Mouse (Mus musculus) liver, embryonic 11.5 days (tissue): ENCODE measurements around the gene Limch1. TPM values are rescaled to one million over a fixed set of nuclear protein-coding genes. Genes with fewer than 3 reads are reported as not detected.

Experiments used
- ATAC-seq: fragments of 200-750 bp; cut with Nextera tagmentation; replicated peaks from 2 replicates; pipeline ENCODE4 v1.8.0; 2017; ENCODE audit warnings: moderate number of reproducible peaks, mild to moderate bottlenecking, moderate TSS enrichment, moderate library complexity; ENCODE audit not compliant: low FRiP score
- DNase-seq: peaks from one replicate; pipeline ENCODE4 v3.0.0-alpha.2; 2017; ENCODE audit warnings: low spot score
- H3K27ac ChIP-seq: fragments of 300-500 bp; sonication (generic); 2 replicates; pipeline ENCODE4 v1.5.1; 2014; ENCODE audit warnings: mild to moderate bottlenecking, low read depth, low read length, control low read depth
- H3K27me3 ChIP-seq: fragments of 300-500 bp; sonication (generic); replicated peaks from 2 replicates; pipeline ENCODE4 v1.6.1; 2014; ENCODE audit warnings: low read length, mixed read lengths; ENCODE audit not compliant: control insufficient read depth, insufficient read depth
- H3K36me3 ChIP-seq: fragments of 300-500 bp; sonication (generic); 2 replicates; pipeline ENCODE4 v1.6.1; 2014; ENCODE audit warnings: mild to moderate bottlenecking, low read length, moderate library complexity, mixed read lengths; ENCODE audit not compliant: control insufficient read depth, insufficient read depth
- H3K4me1 ChIP-seq: fragments of 300-500 bp; sonication (generic); replicated peaks from 2 replicates; pipeline ENCODE4 v1.6.1; 2014; ENCODE audit warnings: low read length, mixed read lengths; ENCODE audit not compliant: control insufficient read depth, insufficient read depth
- H3K4me2 ChIP-seq: fragments of 300-500 bp; sonication (generic); 2 replicates; pipeline ENCODE4 v1.6.1; 2014; ENCODE audit warnings: mild to moderate bottlenecking, control low read depth, moderate library complexity
- H3K4me3 ChIP-seq: fragments of 300-500 bp; sonication (generic); 2 replicates; pipeline ENCODE4 v1.5.1; 2014; ENCODE audit warnings: low read depth, low read length, control low read depth
- H3K9ac ChIP-seq: fragments of 300-500 bp; sonication (generic); 2 replicates; pipeline ENCODE4 v1.6.1; 2014; ENCODE audit warnings: low read depth, low read length, control low read depth
- H3K9me3 ChIP-seq: fragments of 300-500 bp; sonication (generic); 2 replicates; pipeline ENCODE4 v1.6.1; 2016; ENCODE audit warnings: low read length, inconsistent platforms, mixed read lengths; ENCODE audit not compliant: control insufficient read depth
- WGBS: fragments of 180-500 bp; shearing (Covaris S2); extraction: QIAGEN DNeasy Blood & Tissue Kit; methylation state at CpG from one replicate; pipeline ENCODE4 v1.1.7; 2014; 5-methylcytosine and 5-hydroxymethylcytosine counted together
- polyA plus RNA-seq: library from polyadenylated mRNA; unstranded; fragments of >200 nt; fragmentation: Nextera tagmentation; extraction: Ambion mirVana; gene quantifications from 2 replicates; pipeline ENCODE4 v1.2.1, GENCODE M21; 2014

The Limch1 gene
- polyA plus RNA-seq, 1 experiment from 2014 or later, result 11.6 TPM

GRCm38 (mm10) chr5:66816751-66817150 lies 71.1 kb downstream of the Limch1 start:
- DNase-seq, result no peak
- no peaks in the 10 kb centered on the region for H3K36me3 ChIP-seq
- H3K4me1 ChIP-seq, result no peaks in the 10 kb centered on the region
- no peaks in the 10 kb centered on the region for H3K9me3 ChIP-seq
- H3K9ac ChIP-seq, result no peak overlapping the region
- no peak overlapping the region for H3K4me3 ChIP-seq
- H3K27me3 ChIP-seq, result no peaks in the 10 kb centered on the region
- H3K4me2 ChIP-seq, result no peak overlapping the region
- no peak for ATAC-seq
- no peak overlapping the region for H3K27ac ChIP-seq
- 59% methylated on average over 18 of the region's 18 CpGs for WGBS

GRCm38 (mm10) chr5:66817184-66817956 lies 71.7 kb downstream of the Limch1 start:
- ATAC-seq (no peak), DNase-seq (no peak)
- no peak overlapping the region for H3K9ac ChIP-seq
- no peaks in the 10 kb centered on the region for H3K27me3 ChIP-seq
- H3K36me3 ChIP-seq, result no peaks in the 10 kb centered on the region
- no peak overlapping the region for H3K4me2 ChIP-seq
- no peaks in the 10 kb centered on the region for H3K4me1 ChIP-seq
- H3K4me3 ChIP-seq, result no peak overlapping the region
- 83% methylated on average over 8 of the region's 8 CpGs for WGBS
- no peaks in the 10 kb centered on the region for H3K9me3 ChIP-seq
- no peak overlapping the region for H3K27ac ChIP-seq

- Histone ChIP-seq H3K4me3 (no peak overlapping the region), H3K9ac (no peak overlapping the region), H3K4me1 (no peaks in the 10 kb centered on the region), H3K4me2 (no peak overlapping the region), H3K27ac (no peak overlapping the region), H3K27me3 (no peaks in the 10 kb centered on the region), H3K9me3 (no peaks in the 10 kb centered on the region), H3K36me3 (no peaks in the 10 kb centered on the region)
- ATAC-seq (no peak), DNase-seq (no peak)
- WGBS, result 83% methylated on average over 6 of the region's 6 CpGs
These were observed 77.0 kb downstream of the Limch1 start for GRCm38 (mm10) chr5:66822500-66823205.

GRCm38 (mm10) chr5:66825586-66825985 lies 80.0 kb downstream of the Limch1 start:
- ATAC-seq (no peak), DNase-seq (no peak)
- H3K27me3 ChIP-seq, result no peaks in the 10 kb centered on the region
- 79% methylated on average over 4 of the region's 4 CpGs for WGBS
- H3K4me2 ChIP-seq, result no peak overlapping the region
- no peak overlapping the region for H3K27ac ChIP-seq
- H3K36me3 ChIP-seq, result no peaks in the 10 kb centered on the region
- H3K4me3 ChIP-seq, result no peak overlapping the region
- H3K9me3 ChIP-seq, result no peaks in the 10 kb centered on the region
- H3K9ac ChIP-seq, result no peak overlapping the region
- H3K4me1 ChIP-seq, result no peaks in the 10 kb centered on the region

- no peak overlapping the region for H3K4me2 ChIP-seq
- H3K4me1 ChIP-seq, result no peaks in the 10 kb centered on the region
- 68% methylated on average over 8 of the region's 8 CpGs for WGBS
- no peaks in the 10 kb centered on the region for H3K36me3 ChIP-seq
- H3K27ac ChIP-seq, result no peak overlapping the region
- DNase-seq (no peak), ATAC-seq (no peak)
- no peaks in the 10 kb centered on the region for H3K27me3 ChIP-seq
- no peak overlapping the region for H3K4me3 ChIP-seq
- no peak overlapping the region for H3K9ac ChIP-seq
- no peaks in the 10 kb centered on the region for H3K9me3 ChIP-seq
These were observed 81.2 kb downstream of the Limch1 start for GRCm38 (mm10) chr5:66826844-66827243.

- no peaks in the 10 kb centered on the region for H3K9me3 ChIP-seq
- no peak for DNase-seq
- no peaks in the 10 kb centered on the region for H3K4me1 ChIP-seq
- no peak for ATAC-seq
- H3K4me3 ChIP-seq, result no peak overlapping the region
- H3K27me3 ChIP-seq, result no peaks in the 10 kb centered on the region
- no peak overlapping the region for H3K9ac ChIP-seq
- WGBS, result 81% methylated on average over 5 of the region's 5 CpGs
- no peaks in the 10 kb centered on the region for H3K36me3 ChIP-seq
- H3K27ac ChIP-seq, result no peak overlapping the region
- H3K4me2 ChIP-seq, result no peak overlapping the region
These were observed 83.9 kb downstream of the Limch1 start for GRCm38 (mm10) chr5:66829505-66829904.

- Histone ChIP-seq H3K9ac (no peak overlapping the region), H3K27me3 (no peaks in the 10 kb centered on the region), H3K4me3 (no peak overlapping the region), H3K36me3 (no peaks in the 10 kb centered on the region), H3K4me1 (no peaks in the 10 kb centered on the region), H3K27ac (no peak overlapping the region), H3K9me3 (no peaks in the 10 kb centered on the region), H3K4me2 (no peak overlapping the region)
- WGBS, result 90% methylated on average over 10 of the region's 10 CpGs
- ATAC-seq (no peak), DNase-seq (no peak)
These were observed 84.6 kb downstream of the Limch1 start for GRCm38 (mm10) chr5:66830206-66830605.

- H3K4me1 ChIP-seq, result no peaks in the 10 kb centered on the region
- no peak for ATAC-seq
- DNase-seq, result no peak
- no peak overlapping the region for H3K4me3 ChIP-seq
- H3K4me2 ChIP-seq, result no peak overlapping the region
- H3K27me3 ChIP-seq, result no peaks in the 10 kb centered on the region
- no peak overlapping the region for H3K27ac ChIP-seq
- no peaks in the 10 kb centered on the region for H3K36me3 ChIP-seq
- H3K9ac ChIP-seq, result no peak overlapping the region
- 45% methylated on average over 6 of the region's 6 CpGs for WGBS
- no peaks in the 10 kb centered on the region for H3K9me3 ChIP-seq
These were observed 89.1 kb downstream of the Limch1 start for GRCm38 (mm10) chr5:66834756-66835155.

- Histone ChIP-seq H3K9ac (no peak overlapping the region), H3K9me3 (no peaks in the 10 kb centered on the region), H3K4me3 (no peak overlapping the region), H3K36me3 (no peaks in the 10 kb centered on the region), H3K4me2 (no peak overlapping the region), H3K4me1 (no peaks in the 10 kb centered on the region), H3K27me3 (no peaks in the 10 kb centered on the region), H3K27ac (no peak overlapping the region)
- 85% methylated on average over 4 of the region's 4 CpGs for WGBS
- ATAC-seq (no peak), DNase-seq (no peak)
These were observed 91.3 kb downstream of the Limch1 start for GRCm38 (mm10) chr5:66836892-66837291.
